Mouse (Mus musculus) kidney, postnatal 0 days (tissue): Measurements from ENCODE around the gene Ephb1. TPM values are rescaled to one million over a fixed set of nuclear protein-coding genes. Genes with fewer than 3 reads are reported as not detected.

Source experiments
- ATAC-seq: fragments of 200-750 bp; cut with Nextera tagmentation; replicated peaks from 2 replicates; pipeline ENCODE4 v1.8.0; 2017; ENCODE audit warnings: low read depth, moderate number of reproducible peaks, moderate TSS enrichment, moderate library complexity; ENCODE audit not compliant: low FRiP score
- DNase-seq: peaks from one replicate; pipeline ENCODE4 v3.0.0-alpha.2; 2016; ENCODE audit warnings: low spot score
- H3K27ac ChIP-seq: fragments of 300-500 bp; sonication (generic); 2 replicates; pipeline ENCODE4 v1.5.1; 2014; ENCODE audit warnings: mild to moderate bottlenecking
- H3K27me3 ChIP-seq: fragments of 300-500 bp; sonication (generic); 2 replicates; pipeline ENCODE4 v1.6.1; 2014; ENCODE audit warnings: low read length, mixed read lengths; ENCODE audit not compliant: insufficient read depth
- H3K36me3 ChIP-seq: fragments of 300-500 bp; sonication (generic); 2 replicates; pipeline ENCODE4 v1.6.1; 2014; ENCODE audit warnings: low read length, mixed read lengths; ENCODE audit not compliant: insufficient read depth
- H3K4me1 ChIP-seq: fragments of 300-500 bp; sonication (generic); replicated peaks from 2 replicates; pipeline ENCODE4 v1.6.1; 2014; ENCODE audit warnings: antibody characterized with exemption, low read length, mixed read lengths; ENCODE audit not compliant: insufficient read depth
- H3K4me2 ChIP-seq: fragments of 300-500 bp; sonication (generic); 2 replicates; pipeline ENCODE4 v1.6.1; 2014; ENCODE audit warnings: mild to moderate bottlenecking, low read length, moderate library complexity, mixed read lengths
- H3K4me3 ChIP-seq: fragments of 300-500 bp; sonication (generic); replicated peaks from 2 replicates; pipeline ENCODE4 v1.5.1; 2014; ENCODE audit warnings: low read depth, low read length
- H3K9ac ChIP-seq: fragments of 300-500 bp; sonication (generic); 2 replicates; pipeline ENCODE4 v1.6.1; 2014; ENCODE audit warnings: low read depth, low read length
- H3K9me3 ChIP-seq: fragments of 300-500 bp; sonication (generic); replicated peaks from 2 replicates; pipeline ENCODE4 v1.6.1; 2016; ENCODE audit warnings: low read length, inconsistent platforms, mixed read lengths
- CTCF ChIP-seq: IDR thresholded peaks from 2 replicates; pipeline ENCODE4 v1.5.1; 2016; ENCODE audit warnings: antibody characterized with exemption, low read depth, mild to moderate bottlenecking, moderate library complexity
- WGBS: fragments of 180-500 bp; shearing (Covaris S2); extraction: QIAGEN DNeasy Blood & Tissue Kit; methylation state at CpG from one replicate; pipeline ENCODE4 v1.1.7; 2014; 5-methylcytosine and 5-hydroxymethylcytosine counted together
- polyA plus RNA-seq: library from polyadenylated mRNA; unstranded; fragments of >200 nt; fragmentation: Nextera tagmentation; extraction: Ambion mirVana; gene quantifications from 2 replicates; pipeline ENCODE4 v1.2.1, GENCODE M21; 2015

The Ephb1 gene
- polyA plus RNA-seq, 1 experiment from 2014 or later, result 4.2 TPM

DNA sequence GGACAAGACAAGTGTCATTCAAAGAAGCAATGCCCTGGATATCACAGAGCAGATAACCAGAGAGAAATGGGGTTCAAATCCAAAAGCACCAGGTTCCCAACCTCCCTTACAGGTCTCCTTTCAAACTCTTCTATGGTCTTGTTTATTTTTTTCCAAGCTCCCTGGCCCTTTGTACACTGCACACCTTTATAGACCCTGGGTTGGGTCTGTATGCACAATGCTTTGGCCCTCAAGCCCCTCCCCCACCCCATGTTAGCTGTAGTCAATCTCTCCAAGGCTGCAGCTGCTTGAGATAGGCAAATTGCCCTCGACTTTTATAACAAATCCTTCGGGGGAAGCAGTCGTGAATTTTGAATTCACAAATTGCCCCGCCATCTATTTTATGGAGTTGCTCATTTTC, 429.7 kb downstream of the Ephb1 start:
- Histone ChIP-seq H3K36me3 (no peaks in the 10 kb centered on the region), H3K4me2 (no peak overlapping the region), H3K27me3 (no peaks in the 10 kb centered on the region), H3K27ac (no peak overlapping the region), H3K9me3 (no peaks in the 10 kb centered on the region), H3K4me3 (no peak overlapping the region), H3K9ac (no peak overlapping the region), H3K4me1 (no peaks in the 10 kb centered on the region)
- 51% methylated on average over 4 of the region's 4 CpGs for WGBS
- no peak for TF ChIP-seq CTCF
- ATAC-seq (no peak), DNase-seq (no peak)

DNA sequence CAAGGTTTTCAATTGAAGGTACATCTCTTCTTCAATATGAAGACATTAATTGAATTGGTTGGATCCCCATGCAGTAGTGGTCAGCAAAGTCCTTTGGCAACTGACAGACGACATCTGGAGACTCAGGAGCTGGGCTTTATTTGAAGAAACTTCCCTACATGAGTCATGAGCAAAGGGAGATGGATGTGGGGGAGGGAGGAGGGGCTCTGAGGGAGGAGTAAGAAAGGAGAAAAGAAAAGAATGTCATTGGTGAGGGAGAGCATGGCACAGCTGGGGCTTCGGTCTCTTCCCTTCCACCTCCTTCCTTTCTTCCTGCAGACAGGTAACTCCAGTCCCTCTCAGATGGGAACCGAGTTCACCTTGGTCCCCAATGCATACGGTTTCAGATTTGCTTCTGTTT, 431.6 kb downstream of the Ephb1 start:
- H3K4me2 ChIP-seq, result no peak overlapping the region
- H3K36me3 ChIP-seq, result no peaks in the 10 kb centered on the region
- no peak overlapping the region for H3K9ac ChIP-seq
- no peak for ATAC-seq
- TF ChIP-seq CTCF, result no peak
- H3K4me1 ChIP-seq, result no peaks in the 10 kb centered on the region
- no peak overlapping the region for H3K27ac ChIP-seq
- WGBS, result 69% methylated on average over 4 of the region's 4 CpGs
- H3K27me3 ChIP-seq, result no peaks in the 10 kb centered on the region
- no peaks in the 10 kb centered on the region for H3K9me3 ChIP-seq
- H3K4me3 ChIP-seq, result no peak overlapping the region
- DNase-seq, result peak; percentile 5

DNA sequence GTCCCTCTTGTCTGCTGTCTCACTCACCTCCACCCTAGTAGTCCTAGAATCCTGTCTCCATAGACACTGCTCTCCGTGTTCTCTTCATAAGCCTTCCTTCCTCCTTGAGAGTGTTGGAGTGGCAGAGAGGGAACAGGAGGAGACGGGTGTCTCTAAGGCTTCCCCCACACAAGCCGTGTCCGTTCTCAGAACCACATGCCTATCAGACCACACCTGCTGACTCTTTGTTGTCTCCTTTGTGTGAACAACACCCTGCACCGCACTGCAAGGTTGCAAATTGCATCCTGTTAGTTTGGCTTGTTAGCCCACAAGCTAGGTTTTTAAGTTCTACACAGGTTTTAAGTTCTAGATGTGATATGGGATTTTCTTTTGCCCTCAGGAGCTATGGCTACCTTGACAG, 435.2 kb downstream of the Ephb1 start:
- no peak for TF ChIP-seq CTCF
- Histone ChIP-seq H3K36me3 (no peaks in the 10 kb centered on the region), H3K27ac (no peak overlapping the region), H3K4me1 (no peaks in the 10 kb centered on the region), H3K9me3 (no peaks in the 10 kb centered on the region), H3K9ac (no peak overlapping the region), H3K4me3 (no peak overlapping the region), H3K27me3 (no peaks in the 10 kb centered on the region), H3K4me2 (no peak overlapping the region)
- 86% methylated on average over 5 of the region's 5 CpGs for WGBS
- DNase-seq, result no peak
- ATAC-seq, result no peak

DNA sequence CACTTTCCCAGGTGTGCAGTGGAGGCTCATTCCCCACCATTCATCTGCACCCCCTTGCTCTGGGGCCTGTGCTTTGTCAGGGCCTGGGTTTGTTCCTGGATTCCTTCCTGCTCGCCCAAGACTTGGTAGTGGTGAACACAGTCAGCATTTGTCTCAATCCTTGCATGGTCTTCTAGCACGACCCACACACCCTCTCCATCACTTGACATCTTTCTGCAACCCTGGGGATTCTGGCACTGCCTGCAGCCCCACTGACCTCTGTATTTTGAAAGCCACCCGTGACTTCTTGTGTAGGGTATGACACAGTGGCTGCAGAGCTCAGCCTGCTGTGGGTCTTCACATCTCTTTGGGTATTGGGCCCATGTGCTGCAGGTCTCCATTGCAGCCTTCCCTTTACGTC, 435.7 kb downstream of the Ephb1 start:
- Histone ChIP-seq H3K36me3 (no peaks in the 10 kb centered on the region), H3K4me3 (no peak overlapping the region), H3K9me3 (no peaks in the 10 kb centered on the region), H3K4me1 (no peaks in the 10 kb centered on the region), H3K9ac (no peak overlapping the region), H3K27me3 (no peaks in the 10 kb centered on the region), H3K27ac (no peak overlapping the region), H3K4me2 (no peak overlapping the region)
- TF ChIP-seq CTCF, result no peak
- ATAC-seq (no peak), DNase-seq (no peak)
- 82% methylated on average over 4 of the region's 4 CpGs for WGBS

DNA sequence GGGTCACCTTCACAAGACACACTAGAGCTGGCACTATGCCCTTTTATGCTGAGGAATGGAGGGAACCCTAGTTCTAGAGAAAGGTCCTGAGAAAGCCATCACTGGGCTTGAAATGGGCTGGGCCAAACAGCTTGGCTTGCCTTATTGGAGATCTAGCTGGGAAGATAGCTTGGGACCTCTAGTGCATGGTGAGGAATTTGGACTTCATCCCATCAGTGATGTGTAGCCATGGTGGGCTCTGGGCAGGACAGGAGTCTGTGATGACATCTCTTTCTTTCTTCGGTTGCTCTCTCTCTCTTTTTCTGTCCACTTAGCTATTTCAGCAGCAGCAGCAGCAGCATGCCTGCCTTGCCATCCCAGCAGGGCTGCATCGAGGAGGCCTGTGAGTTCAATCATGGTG, 439.4 kb downstream of the Ephb1 start:
- no peak overlapping the region for H3K4me2 ChIP-seq
- no peak overlapping the region for H3K27ac ChIP-seq
- no peaks in the 10 kb centered on the region for H3K27me3 ChIP-seq
- H3K9me3 ChIP-seq, result no peaks in the 10 kb centered on the region
- TF ChIP-seq CTCF, result no peak
- no peaks in the 10 kb centered on the region for H3K4me1 ChIP-seq
- H3K36me3 ChIP-seq, result no peaks in the 10 kb centered on the region
- no peak for DNase-seq
- 94% methylated on average over 2 of the region's 2 CpGs for WGBS
- no peak for ATAC-seq
- H3K4me3 ChIP-seq, result no peak overlapping the region
- no peak overlapping the region for H3K9ac ChIP-seq

DNA sequence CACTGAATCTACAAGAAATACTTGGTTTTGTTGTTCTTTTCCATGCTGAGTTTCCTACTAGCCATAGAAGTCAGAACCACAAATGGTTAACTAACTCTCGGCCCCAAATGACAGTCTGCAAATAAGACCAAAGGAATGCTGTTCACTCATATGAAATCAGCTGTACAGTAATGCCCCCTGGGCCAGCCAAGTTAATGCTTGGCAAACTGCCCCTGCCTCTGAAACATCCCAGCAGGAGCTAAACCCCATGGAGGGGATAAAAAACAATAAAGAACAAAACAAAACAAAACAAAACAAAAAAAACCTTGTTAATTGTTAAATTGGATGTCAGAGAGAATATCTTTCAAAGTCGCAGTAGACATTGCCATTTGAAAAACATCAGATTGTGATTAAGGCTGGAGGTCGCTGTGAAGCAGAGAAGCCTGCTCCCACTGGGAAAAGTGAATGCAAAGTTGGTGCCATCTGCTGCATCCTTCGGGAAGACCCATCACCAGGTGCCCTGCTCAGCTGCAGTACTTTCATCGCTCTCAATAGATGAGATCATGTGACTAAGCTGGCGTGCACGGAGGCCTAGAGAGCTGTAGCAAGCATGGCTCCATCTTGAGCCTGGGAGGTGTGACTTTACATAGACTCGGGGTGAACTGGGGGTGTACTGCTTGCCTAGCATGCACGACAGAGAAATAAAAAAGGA, 443.2 kb downstream of the Ephb1 start:
- no peaks in the 10 kb centered on the region for H3K36me3 ChIP-seq
- DNase-seq (peak; percentile 9), ATAC-seq (no peak)
- H3K27ac ChIP-seq, result no peak overlapping the region
- no peak for TF ChIP-seq CTCF
- H3K4me3 ChIP-seq, result no peak overlapping the region
- no peak overlapping the region for H3K9ac ChIP-seq
- H3K4me1 ChIP-seq, result no peaks in the 10 kb centered on the region
- WGBS, result 59% methylated on average over 9 of the region's 9 CpGs
- H3K27me3 ChIP-seq, result no peaks in the 10 kb centered on the region
- no peak overlapping the region for H3K4me2 ChIP-seq
- no peaks in the 10 kb centered on the region for H3K9me3 ChIP-seq

DNA sequence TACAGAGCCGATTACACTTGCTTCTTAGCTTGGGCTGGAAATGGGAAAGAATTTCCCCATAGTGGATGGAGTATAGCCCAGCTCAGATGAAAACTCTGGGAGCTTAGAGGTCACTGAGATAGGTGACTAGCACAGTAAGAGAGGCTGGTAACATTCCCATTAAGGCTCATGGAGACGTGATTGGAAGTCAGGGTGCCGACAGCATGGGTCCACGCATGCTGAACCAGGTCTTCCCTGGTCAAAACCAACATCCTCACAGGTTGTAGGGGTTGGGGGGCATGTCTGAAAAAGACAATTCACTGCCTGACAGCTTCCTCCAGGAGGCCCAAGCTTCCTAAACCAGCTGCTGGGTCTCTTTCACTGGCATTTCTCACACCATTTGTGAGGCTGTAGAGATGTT, 445.0 kb downstream of the Ephb1 start:
- no peaks in the 10 kb centered on the region for H3K9me3 ChIP-seq

More for the DNA sequence above, 445.0 kb downstream of the Ephb1 start:
- Histone ChIP-seq H3K27ac (no peak overlapping the region), H3K4me3 (no peak overlapping the region), H3K4me2 (no peak overlapping the region), H3K36me3 (no peaks in the 10 kb centered on the region), H3K9ac (no peak overlapping the region), H3K27me3 (no peaks in the 10 kb centered on the region), H3K4me1 (no peaks in the 10 kb centered on the region)
- whole genome bisulfite sequencing, result 80% methylated on average over 4 of the region's 4 CpGs
- DNase-seq (no peak), ATAC-seq (no peak)
- TF ChIP-seq CTCF, result no peak
